Mouse (Mus musculus) ovary, postnatal 10 days (tissue): ENCODE results near the gene Mctp2.

Experiments
- DNase-seq: peaks from one replicate; pipeline ENCODE4 v3.0.0; 2022; ENCODE audit warnings: low spot score

Gene Mctp2

DNA sequence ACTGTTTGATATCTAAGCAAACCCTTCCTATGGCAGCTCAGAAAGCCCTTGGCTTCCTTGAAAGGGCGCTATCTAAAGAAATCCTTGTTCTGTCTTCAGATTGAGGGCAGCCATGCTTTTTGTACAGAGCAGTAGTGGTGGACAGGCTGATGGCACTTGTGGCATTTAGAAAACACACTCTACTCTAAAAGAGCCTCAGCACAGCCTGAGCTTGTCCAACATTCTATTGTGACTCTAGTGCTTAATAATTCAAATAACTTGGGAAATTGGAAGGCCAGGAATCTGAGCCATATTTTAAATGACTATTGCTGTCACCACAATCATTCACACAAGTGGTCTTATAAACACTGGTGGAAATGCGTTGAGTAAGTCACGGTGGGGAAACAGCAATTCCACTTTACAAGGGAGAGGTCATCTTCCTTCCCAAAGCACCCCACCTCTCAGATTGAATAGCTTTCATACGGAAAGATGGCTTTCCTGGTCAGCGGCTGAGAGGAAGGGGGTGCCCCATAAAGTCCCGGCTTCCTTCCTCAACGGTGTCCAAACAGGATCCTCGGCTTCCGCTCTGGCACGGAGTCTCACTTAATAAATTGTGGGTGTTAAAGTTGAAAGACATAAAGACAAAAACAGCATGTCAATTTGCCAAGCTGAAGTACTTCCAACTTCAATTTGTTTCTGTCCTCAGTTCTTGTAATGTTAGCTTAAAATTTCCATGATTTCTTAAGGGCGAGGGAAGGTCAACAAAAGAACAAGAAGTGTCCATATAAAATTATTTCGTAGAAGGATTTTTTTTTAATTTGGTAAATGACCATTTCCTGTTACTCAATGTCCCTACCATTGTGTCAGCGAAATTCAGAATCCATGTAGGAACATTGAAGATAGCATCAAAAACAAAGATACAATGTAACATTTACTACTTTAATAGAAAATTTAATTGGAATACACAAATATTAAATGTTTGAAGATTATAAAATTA lies 140.4 kb downstream of the Mctp2 start:
- DNase-seq, result no peak

DNA sequence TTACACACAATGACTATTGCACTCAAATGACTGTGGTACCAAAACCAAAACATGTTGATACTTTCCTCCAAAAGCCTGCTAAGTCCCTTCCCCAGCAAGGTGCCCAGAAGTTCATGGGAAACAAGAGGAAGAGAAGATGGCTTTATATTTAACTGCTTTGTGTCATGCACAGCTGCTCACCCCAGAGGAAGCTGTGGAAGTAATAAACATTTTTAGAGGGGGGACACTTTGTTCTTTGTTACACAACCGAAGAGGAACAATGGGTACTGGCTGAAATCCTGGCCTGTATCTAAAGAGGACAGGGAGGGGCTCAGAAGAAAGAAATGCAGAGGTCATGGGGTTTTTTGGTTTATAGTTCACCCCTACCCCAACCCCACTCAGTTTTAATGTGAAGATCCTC lies 144.2 kb downstream of the Mctp2 start:
- no peak for DNase-seq

DNA sequence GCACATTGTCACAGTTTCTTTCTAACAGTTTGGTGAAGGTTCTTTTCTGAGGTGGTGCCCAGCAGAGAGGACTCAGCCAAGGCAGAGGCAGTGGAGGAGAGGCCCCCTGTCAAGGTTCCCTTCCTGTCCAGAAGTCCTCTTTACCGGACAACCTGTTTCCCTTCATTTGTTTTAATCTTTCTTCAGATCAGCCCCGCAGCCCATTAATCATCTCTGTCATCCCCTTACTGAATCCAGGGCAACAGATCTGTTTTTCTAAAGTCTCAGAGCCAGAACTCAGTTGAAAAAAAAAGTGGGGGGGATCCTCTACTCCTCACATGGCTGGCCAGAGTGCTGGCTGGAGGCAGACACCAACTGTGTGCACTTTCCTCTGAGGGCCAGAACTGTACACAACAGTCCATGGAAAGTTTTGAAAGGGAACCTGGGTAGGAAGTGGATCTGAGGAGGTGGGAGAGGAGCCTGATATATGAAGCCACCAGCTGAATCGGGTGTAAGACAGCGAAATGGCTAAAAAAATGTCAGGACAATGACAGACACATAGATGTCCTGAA lies 146.8 kb downstream of the Mctp2 start:
- DNase-seq, result no peak

- DNase-seq, result no peak
These were observed 155.4 kb downstream of the Mctp2 start for GRCm38 (mm10) chr7:72150799-72151708.

- no peak for DNase-seq
These were observed 157.3 kb downstream of the Mctp2 start for GRCm38 (mm10) chr7:72149073-72149472.

GRCm38 (mm10) chr7:72146849-72147248 lies 159.6 kb downstream of the Mctp2 start:
- DNase-seq, result no peak

GRCm38 (mm10) chr7:72145726-72146520 lies 160.5 kb downstream of the Mctp2 start:
- DNase-seq, result no peak

DNA sequence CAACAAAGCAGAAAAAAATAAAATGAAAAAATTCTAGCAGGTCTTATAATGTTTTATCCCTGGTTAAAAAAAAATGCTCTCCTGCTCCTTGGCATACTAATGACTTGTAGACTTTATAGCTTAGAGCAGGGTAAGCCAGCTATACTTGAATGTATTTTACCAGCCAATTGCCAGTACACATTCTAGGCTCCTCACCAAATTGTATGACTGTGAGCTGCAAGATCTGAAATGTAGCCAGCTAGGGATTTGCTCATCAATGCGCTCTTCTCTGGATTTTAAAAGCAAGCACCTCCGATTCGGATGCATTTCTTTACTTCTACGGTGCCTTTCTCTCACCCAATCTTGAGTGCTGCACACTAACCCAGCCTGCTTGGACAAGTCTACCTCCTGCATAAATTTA lies 167.7 kb downstream of the Mctp2 start:
- DNase-seq, result no peak

DNA sequence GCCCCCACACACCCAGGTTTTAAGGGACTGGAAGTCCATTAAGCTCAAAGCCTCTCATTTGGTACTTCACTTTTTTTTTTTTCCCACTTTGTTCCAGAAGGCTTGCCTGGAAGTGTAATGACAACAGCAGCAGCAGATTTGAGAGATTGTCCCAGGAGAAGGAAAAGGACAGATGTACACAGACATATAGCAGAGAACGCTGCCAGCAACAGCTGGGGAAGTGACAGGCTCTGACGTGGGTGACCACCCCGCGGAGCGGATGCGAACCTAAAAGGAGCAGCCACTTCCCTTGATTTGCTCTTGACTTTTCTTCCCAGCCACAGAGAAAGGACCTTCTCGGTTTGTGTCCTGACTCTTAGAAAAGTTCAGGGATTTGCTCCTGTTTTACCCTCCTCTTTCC lies 185.4 kb downstream of the Mctp2 start:
- no peak for DNase-seq

DNA sequence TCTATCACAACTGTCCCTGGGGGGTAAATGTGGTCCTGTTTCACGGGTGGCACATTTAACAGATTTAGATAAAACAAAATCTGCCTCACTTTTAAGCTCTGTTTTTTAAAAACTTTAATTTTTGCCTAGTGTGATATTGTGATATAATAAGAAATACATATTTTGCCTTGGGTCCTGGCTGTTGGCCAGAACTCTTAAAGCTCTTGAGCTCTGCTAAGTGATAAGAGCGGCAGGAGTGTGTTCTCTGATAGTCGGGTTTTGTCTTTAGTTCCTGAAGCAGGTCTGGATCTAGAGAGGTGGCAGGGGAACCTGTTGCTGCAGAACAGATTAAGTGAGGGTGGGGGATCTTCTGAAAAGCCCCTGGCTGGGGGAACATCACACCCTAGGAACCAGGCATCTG lies 186.7 kb downstream of the Mctp2 start:
- DNase-seq, result no peak

DNA sequence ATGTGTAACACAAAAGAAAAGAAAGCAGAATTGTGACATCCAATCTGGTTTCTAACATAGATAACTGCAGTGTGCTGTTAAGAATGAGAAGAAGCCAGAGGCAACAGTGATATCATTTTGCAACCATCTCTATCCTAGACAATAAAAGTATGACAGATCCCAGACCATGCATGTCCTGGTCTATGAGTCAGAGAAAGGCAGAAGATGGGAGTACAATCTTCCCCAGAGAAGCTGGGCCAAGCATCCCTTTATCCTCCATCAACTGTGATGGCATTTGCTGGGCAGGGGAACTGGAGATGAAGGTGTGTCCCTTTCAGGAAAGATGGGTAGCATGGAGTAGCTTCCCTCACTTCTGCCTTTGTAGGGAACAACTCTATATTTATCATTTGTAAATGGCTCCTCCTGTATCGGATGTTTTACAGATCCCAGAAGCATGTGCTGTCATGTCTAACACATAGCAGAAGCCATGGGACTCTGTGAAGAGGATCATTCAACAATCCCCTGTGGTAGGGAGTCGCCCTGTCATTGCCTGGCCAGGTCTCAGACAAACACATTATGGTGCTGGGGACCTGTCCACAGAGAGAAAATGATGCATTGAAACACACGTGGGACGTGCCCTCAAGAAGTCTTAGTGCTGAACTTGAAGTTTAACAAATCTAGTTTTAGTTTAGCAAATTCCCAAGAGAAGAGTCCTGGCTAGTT lies 188.9 kb downstream of the Mctp2 start:
- DNase-seq, result no peak

DNA sequence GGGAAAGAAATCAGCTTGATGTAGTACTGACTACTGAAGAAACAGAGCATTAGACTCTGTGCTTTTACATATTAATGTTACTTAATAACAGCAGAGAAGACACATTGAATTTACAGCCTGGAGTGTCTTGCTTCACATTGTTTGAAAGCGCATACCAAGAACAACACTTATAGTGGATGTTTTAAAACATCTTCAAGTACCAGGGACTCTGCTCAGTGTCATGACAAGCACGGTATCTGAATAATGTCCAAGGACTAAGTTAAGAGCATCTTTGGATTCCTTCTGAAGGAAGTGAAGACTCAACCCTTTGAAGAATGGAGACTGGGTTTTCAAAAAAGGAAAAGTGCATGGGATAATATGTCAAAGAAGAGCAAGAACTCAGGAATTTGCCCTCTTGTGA lies 191.3 kb downstream of the Mctp2 start:
- no peak for DNase-seq

DNA sequence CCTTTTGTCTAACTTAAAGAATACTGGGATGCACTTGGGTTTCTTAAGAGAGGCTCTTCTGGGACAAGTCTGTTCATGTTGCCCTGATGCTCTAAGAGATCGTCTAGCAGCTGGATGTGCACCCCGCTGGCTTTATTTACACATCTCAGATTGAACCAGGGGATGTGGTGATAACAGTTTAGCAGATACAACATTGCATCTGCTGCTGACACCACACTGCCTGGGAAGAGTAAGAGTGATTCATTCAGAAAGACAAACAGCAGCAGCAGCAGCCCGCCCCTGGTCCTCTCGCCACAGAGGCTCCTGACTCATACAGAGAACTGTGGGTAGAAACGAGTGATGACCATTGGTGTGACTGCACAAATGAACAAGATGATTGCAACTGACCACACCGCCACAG lies 195.8 kb downstream of the Mctp2 start:
- no peak for DNase-seq

GRCm38 (mm10) chr7:72108639-72109399 lies 197.6 kb downstream of the Mctp2 start:
- no peak for DNase-seq

- DNase-seq, result no peak
These were observed 202.2 kb downstream of the Mctp2 start for GRCm38 (mm10) chr7:72104170-72104569.

- DNase-seq, result no peak
These were observed 202.8 kb downstream of the Mctp2 start for GRCm38 (mm10) chr7:72103654-72104053.

GRCm38 (mm10) chr7:72100683-72101082 lies 205.7 kb downstream of the Mctp2 start:
- DNase-seq, result no peak

DNA sequence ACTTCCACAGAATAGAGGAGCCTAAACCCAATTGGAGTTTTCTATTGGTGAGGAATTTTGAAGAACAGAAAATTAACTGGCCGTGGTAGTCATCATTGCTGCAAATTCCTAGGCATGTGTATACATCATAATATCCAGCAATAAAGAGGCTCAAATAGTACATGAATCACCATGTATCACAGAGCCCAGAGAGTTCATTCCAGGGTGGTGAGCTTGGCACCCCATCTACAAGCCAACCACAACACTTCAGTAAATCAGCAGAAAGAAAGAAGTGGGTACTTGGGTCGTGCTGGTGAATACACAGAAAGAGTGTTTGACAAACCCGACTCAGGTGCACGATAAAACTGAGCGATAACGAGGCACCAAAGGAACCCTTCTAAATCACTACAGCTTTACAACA lies 207.8 kb downstream of the Mctp2 start:
- no peak for DNase-seq

DNA sequence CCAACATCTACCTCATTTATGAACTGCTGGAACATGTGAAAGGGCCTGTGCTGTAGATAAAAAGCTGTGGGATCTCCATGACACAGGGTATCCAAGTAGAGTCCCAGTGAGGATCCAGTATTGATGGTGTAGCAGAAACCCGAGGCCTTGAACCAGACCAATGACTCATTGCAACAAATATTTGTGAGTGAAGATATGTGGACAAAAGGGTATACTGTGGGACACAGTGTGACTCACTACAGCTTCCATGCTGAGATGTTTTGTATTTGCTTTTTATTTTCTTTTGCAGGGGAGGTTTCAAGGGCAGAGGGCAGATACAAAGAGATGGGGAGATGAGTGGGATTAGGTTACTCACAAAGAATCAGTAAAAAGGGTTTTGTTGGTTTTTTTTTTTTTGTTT lies 209.4 kb downstream of the Mctp2 start:
- DNase-seq, result no peak

- DNase-seq, result no peak
These were observed 210.0 kb downstream of the Mctp2 start for GRCm38 (mm10) chr7:72096433-72096832.
